Mouse (Mus musculus): ENCODE data around the gene 1700001J03Rik. TPM values are rescaled to one million over a fixed set of nuclear protein-coding genes. Genes with fewer than 3 reads are reported as not detected.
"Not testable (repeated sequence)": the region's sequence is repeated elsewhere in the genome, so short reads cannot be mapped to it uniquely, and the experiment has no call there.

Gene 1700001J03Rik
- not detected in 2 replicates for polyA plus RNA-seq (2016; fragmentation: Nextera tagmentation; extraction: Ambion mirVana)

DNA sequence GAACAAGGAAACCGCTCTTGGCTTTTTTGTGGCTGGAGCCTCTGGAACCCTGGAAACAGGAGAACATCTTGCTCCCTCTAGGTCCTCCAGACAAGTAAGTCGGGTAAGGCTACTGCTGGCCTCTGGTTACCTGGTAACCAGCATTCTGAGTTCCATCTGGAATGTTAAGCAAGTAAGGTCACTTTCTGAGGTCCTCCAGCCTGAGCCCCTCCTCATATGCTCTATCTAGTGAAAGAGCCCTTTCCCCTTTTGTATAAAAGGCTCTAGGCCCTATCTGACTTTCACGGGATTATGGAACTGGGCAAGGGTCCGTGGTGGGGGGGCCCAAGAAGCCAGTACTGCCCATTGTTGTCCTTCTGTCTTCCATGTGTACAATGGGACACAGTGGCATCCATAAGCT is at the start of gene 1700001J03Rik:
TSS of gene 1700001J03Rik (minus strand) at position 101 of the 400 bp plus-strand sequence.
- H3K9ac ChIP-seq (replicated peaks); H3K36me3 ChIP-seq; H3K4me1 ChIP-seq (replicated peaks); H3K4me2 ChIP-seq; ATAC-seq (ENCODE audit: insufficient number of reproducible peaks, insufficient read depth, low FRiP score, low TSS enrichment, low read depth); H3K27ac ChIP-seq; H3K27me3 ChIP-seq; H3K4me3 ChIP-seq (replicated peaks); H3K9me3 ChIP-seq: not testable (repeated sequence)
- WGBS, result 79% methylated on average over 4 of the region's 4 CpGs

- Histone ChIP-seq H3K4me2 (no peak overlapping the region), H3K27me3 (no peaks in the 10 kb centered on the region), H3K27ac (no peak overlapping the region), H3K9ac (replicated peaks) (no peak overlapping the region), H3K4me1 (replicated peaks) (peaks cover 21% of the 10 kb centered on the region), H3K4me3 (replicated peaks) (no peak overlapping the region), H3K9me3 (no peaks in the 10 kb centered on the region), H3K36me3 (peaks cover 13% of the 10 kb centered on the region; the same call in 1 of the 2 replicates)
- 78% methylated on average over 1 of the region's 1 CpGs for WGBS
- ATAC-seq (ENCODE audit: insufficient number of reproducible peaks, insufficient read depth, low FRiP score, low TSS enrichment, low read depth), result no peak
Observed at GRCm38 (mm10) chr5:146234336-146234735, 49.2 kb upstream of the 1700001J03Rik start.

GRCm38 (mm10) chr5:146232816-146233215 is 47.7 kb upstream of the 1700001J03Rik start:
- WGBS, result 80% methylated on average over 11 of the region's 11 CpGs
- no peak for ATAC-seq (ENCODE audit: insufficient number of reproducible peaks, insufficient read depth, low FRiP score, low TSS enrichment, low read depth)
- Histone ChIP-seq H3K4me2 (peak overlapping the region; percentile 78), H3K9ac (replicated peaks) (no peak overlapping the region), H3K36me3 (peaks cover 7% of the 10 kb centered on the region; the same call in 1 of the 2 replicates), H3K9me3 (no peaks in the 10 kb centered on the region), H3K27me3 (no peaks in the 10 kb centered on the region), H3K4me1 (replicated peaks) (peaks cover 21% of the 10 kb centered on the region), H3K4me3 (replicated peaks) (peak overlapping the region; percentile 88; the same call in 1 of the 2 replicates), H3K27ac (no peak overlapping the region)

- Histone ChIP-seq H3K27ac (no peak overlapping the region), H3K4me1 (replicated peaks) (peaks cover 21% of the 10 kb centered on the region), H3K9ac (replicated peaks) (peak overlapping the region; percentile 94), H3K4me2 (peak overlapping the region; percentile 78), H3K36me3 (peaks cover 5% of the 10 kb centered on the region; the same call in 1 of the 2 replicates), H3K4me3 (replicated peaks) (peak overlapping the region; percentile 88), H3K27me3 (no peaks in the 10 kb centered on the region), H3K9me3 (no peaks in the 10 kb centered on the region)
- WGBS, result 44% methylated on average over 6 of the region's 6 CpGs
- no peak for ATAC-seq (ENCODE audit: insufficient number of reproducible peaks, insufficient read depth, low FRiP score, low TSS enrichment, low read depth)
Observed at GRCm38 (mm10) chr5:146232056-146232675, 47.1 kb upstream of the 1700001J03Rik start.

DNA sequence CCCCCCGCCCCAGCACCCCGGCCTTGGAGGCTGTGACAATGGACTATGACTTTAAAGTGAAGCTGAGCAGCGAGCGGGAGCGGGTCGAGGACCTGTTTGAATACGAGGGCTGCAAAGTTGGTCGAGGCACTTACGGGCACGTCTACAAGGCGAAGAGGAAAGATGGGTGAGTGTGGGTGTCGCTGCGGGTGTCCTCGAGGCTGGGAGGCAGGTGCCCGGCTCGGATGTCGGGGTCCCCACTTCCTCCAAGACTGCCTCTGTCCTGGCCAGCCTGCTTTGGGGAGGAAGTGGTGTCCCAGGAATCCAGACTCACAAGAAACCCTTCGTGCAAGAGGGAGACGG is 46.5 kb upstream of the 1700001J03Rik start:
- peaks cover 21% of the 10 kb centered on the region for H3K4me1 ChIP-seq (replicated peaks)
- H3K4me3 ChIP-seq (replicated peaks), result peak overlapping the region; percentile 88
- H3K27me3 ChIP-seq, result no peaks in the 10 kb centered on the region
- 0 out of 2 replicates have a peak, but pooled peaks have one; percentile 1 for ATAC-seq (ENCODE audit: insufficient number of reproducible peaks, insufficient read depth, low FRiP score, low TSS enrichment, low read depth)
- under 1% methylated on average over 19 of the region's 19 CpGs for WGBS
- H3K9me3 ChIP-seq, result no peaks in the 10 kb centered on the region
- H3K9ac ChIP-seq (replicated peaks), result peak overlapping the region; percentile 94
- H3K4me2 ChIP-seq, result peak overlapping the region; percentile 78
- peaks cover 5% of the 10 kb centered on the region; the same call in 1 of the 2 replicates for H3K36me3 ChIP-seq
- H3K27ac ChIP-seq, result peak overlapping the region; percentile 98

DNA sequence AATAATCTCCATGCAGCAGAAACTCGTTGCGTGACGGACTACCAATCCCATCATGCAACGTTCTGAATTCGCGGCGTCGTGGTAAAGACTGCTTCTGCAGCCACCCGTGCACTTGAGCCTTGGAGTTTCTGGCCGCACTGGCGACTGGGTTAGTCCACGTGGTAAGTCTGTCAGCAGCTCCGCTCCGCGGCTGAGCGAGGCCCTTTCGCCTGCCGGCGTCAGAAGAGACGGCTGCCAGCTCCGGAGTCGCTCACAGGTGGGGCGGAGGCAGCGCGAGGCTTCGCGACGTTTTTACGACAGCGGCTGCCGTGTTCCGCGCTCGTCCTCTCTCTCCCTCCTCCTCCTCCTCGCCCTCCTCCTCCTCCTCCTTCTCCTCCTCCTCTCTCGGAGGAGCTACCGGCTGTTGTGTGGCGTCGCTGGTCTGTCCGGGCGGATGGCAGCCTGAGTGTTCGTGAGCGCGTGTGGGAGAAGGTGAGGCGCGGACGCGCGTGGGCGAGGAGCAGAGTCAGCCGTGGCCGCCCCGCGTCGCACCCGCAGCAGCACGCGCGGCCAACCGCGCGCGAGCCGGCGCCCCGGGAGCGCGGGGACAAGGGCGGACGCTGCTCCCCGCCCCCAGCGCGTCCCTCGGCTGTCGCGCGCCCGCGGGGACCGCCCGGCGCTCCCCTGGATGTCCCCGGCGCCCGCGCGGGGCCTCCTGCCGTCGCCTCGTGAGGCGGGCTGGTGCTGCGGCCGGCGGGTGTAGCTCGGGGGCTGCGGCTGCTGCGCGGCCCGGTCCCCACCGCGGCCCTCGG is 46.0 kb upstream of the 1700001J03Rik start, which contains the start of gene Cdk8:
TSS of gene Cdk8 (plus strand) at position 367 of the 791 bp plus-strand sequence.
- Histone ChIP-seq H3K4me3 (replicated peaks) (peak within 1 kb of the TSS; percentile 88), H3K4me2 (peak within 1 kb of the TSS; percentile 78), H3K4me1 (replicated peaks) (peaks cover 21% of the 10 kb centered on the region), H3K36me3 (peaks cover 5% of the 10 kb centered on the region; the same call in 1 of the 2 replicates), H3K9ac (replicated peaks) (peak within 1 kb of the TSS; percentile 94), H3K27me3 (no peaks in the 10 kb centered on the region), H3K27ac (peak within 1 kb of the TSS; percentile 98), H3K9me3 (no peaks in the 10 kb centered on the region)
- ATAC-seq (ENCODE audit: insufficient number of reproducible peaks, insufficient read depth, low FRiP score, low TSS enrichment, low read depth), result peak; percentile 89
- WGBS, result under 1% methylated on average over 91 of the region's 102 CpGs

DNA sequence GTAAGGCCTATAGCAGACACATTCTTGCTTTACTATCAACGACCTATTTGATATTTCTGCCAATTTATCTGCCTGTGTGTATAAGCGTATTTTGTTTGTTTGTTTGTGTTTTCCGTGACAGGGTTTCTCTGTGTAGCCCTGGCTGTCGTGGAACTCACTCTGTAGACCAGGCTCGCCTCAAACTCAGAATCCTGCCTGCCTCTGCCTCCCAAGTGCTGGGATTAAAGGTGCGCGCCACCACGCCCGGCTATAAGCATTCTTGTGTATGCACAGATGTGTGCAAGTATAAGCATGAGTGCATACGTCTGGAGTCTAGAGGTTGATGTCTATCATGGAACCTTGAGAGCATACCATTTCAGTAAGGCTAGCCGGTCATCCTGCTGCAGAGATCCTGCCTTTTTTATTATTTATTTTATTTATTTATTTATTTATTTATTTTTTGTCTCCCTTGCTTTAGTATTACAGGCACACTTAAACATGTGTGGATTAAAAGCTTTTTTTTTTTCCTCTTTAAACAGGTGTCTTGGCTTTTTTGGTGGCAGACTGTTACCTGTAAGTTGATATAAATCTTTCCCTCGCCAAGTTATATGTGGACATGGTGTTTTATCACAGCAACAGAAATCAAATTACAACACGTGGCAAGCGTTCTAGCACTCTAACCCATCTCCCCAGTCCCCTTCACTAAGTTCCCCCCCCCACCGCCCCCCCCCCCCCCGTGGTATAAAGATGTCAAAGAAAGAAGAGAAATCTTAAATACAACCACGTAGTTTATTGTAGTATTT is 45.0 kb upstream of the 1700001J03Rik start:
- Histone ChIP-seq H3K9ac (replicated peaks) (peak overlapping the region; percentile 94), H3K4me2 (peak overlapping the region; percentile 78), H3K9me3 (no peaks in the 10 kb centered on the region), H3K4me1 (replicated peaks) (peaks cover 21% of the 10 kb centered on the region), H3K27ac (peak overlapping the region; percentile 98; the same call in 1 of the 2 replicates), H3K4me3 (replicated peaks) (peak overlapping the region; percentile 88), H3K36me3 (no peaks in the 10 kb centered on the region), H3K27me3 (no peaks in the 10 kb centered on the region)
- ATAC-seq (ENCODE audit: insufficient number of reproducible peaks, insufficient read depth, low FRiP score, low TSS enrichment, low read depth), result no peak
- WGBS, result 61% methylated on average over 16 of the region's 17 CpGs

- no peak overlapping the region for H3K9ac ChIP-seq (replicated peaks)
- H3K4me2 ChIP-seq, result no peak overlapping the region
- H3K9me3 ChIP-seq, result no peaks in the 10 kb centered on the region
- H3K27me3 ChIP-seq, result no peaks in the 10 kb centered on the region
- peaks cover 11% of the 10 kb centered on the region for H3K4me1 ChIP-seq (replicated peaks)
- WGBS, result 84% methylated on average over 8 of the region's 8 CpGs
- no peaks in the 10 kb centered on the region for H3K36me3 ChIP-seq
- no peak overlapping the region for H3K4me3 ChIP-seq (replicated peaks)
- no peak for ATAC-seq (ENCODE audit: insufficient number of reproducible peaks, insufficient read depth, low FRiP score, low TSS enrichment, low read depth)
- no peak overlapping the region for H3K27ac ChIP-seq
Observed at GRCm38 (mm10) chr5:146227496-146227895, 42.4 kb upstream of the 1700001J03Rik start.

- H3K9me3 ChIP-seq, result no peaks in the 10 kb centered on the region
- WGBS, result 92% methylated on average over 5 of the region's 5 CpGs
- H3K4me2 ChIP-seq, result no peak overlapping the region
- no peak overlapping the region for H3K9ac ChIP-seq (replicated peaks)
- peaks cover 8% of the 10 kb centered on the region for H3K4me1 ChIP-seq (replicated peaks)
- no peak overlapping the region for H3K27ac ChIP-seq
- ATAC-seq (ENCODE audit: insufficient number of reproducible peaks, insufficient read depth, low FRiP score, low TSS enrichment, low read depth), result no peak
- no peaks in the 10 kb centered on the region for H3K27me3 ChIP-seq
- peaks cover 9% of the 10 kb centered on the region for H3K36me3 ChIP-seq
- H3K4me3 ChIP-seq (replicated peaks), result no peak overlapping the region
Observed at GRCm38 (mm10) chr5:146223786-146224185, 38.7 kb upstream of the 1700001J03Rik start.

DNA sequence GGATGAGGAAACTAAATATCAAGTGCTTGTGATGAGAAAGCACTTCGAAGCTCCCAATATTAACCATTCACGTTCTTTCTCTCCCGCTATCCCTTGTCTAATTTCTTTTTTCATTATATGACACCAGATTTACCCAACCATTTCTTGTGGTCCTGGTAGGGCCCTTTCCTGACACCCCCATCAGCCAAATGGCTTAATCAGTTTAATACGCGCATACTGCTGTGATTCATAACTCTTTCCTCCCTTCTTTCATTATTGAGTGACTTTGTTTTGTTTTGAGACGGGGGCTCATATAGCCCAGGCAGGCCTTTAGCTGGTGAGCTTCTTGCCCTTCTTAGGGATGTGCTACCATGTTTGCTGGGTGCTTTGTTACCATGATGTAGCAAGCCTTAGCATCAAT is 36.6 kb upstream of the 1700001J03Rik start:
- Histone ChIP-seq H3K36me3 (peaks cover 28% of the 10 kb centered on the region), H3K27me3 (no peaks in the 10 kb centered on the region), H3K9me3 (no peaks in the 10 kb centered on the region), H3K4me2 (peak overlapping the region; percentile 62), H3K9ac (replicated peaks) (peak overlapping the region; percentile 81), H3K4me3 (replicated peaks) (peak overlapping the region; percentile 71), H3K27ac (peak overlapping the region; percentile 96), H3K4me1 (replicated peaks) (peaks cover 8% of the 10 kb centered on the region)
- no peak for ATAC-seq (ENCODE audit: insufficient number of reproducible peaks, insufficient read depth, low FRiP score, low TSS enrichment, low read depth)
- 34% methylated on average over 6 of the region's 6 CpGs for WGBS

All from limb, embryonic 12.5 days (tissue).